Mouse (Mus musculus) midbrain, postnatal 0 days (tissue): Measurements from ENCODE around the gene Lypd6. TPM values are rescaled to one million over a fixed set of nuclear protein-coding genes. Genes with fewer than 3 reads are reported as not detected.

Experiments used
- ATAC-seq: fragments of 200-750 bp; cut with Nextera tagmentation; 2 replicates; pipeline ENCODE4 v1.8.0; 2017; ENCODE audit warnings: moderate number of reproducible peaks, mild to moderate bottlenecking, moderate TSS enrichment, moderate library complexity; ENCODE audit not compliant: low FRiP score
- DNase-seq: peaks from one replicate; pipeline ENCODE4 v3.0.0-alpha.2; 2015; ENCODE audit warnings: low spot score
- H3K27ac ChIP-seq: fragments of 300-500 bp; sonication (generic); 2 replicates; pipeline ENCODE4 v1.5.1; 2014; ENCODE audit warnings: low read depth, mild to moderate bottlenecking, low read length, mixed read lengths
- H3K27me3 ChIP-seq: fragments of 300-500 bp; sonication (generic); 2 replicates; pipeline ENCODE4 v1.6.1; 2014; ENCODE audit warnings: low read length, control low read depth, mixed read lengths; ENCODE audit not compliant: insufficient read depth
- H3K36me3 ChIP-seq: fragments of 300-500 bp; sonication (generic); 2 replicates; pipeline ENCODE4 v1.6.1; 2014; ENCODE audit warnings: low read length, control low read depth, mixed read lengths; ENCODE audit not compliant: insufficient read depth
- H3K4me1 ChIP-seq: fragments of 300-500 bp; sonication (generic); 2 replicates; pipeline ENCODE4 v1.6.1; 2014; ENCODE audit warnings: mild to moderate bottlenecking, control low read depth, antibody characterized with exemption, low read length, mixed read lengths; ENCODE audit not compliant: insufficient read depth
- H3K4me2 ChIP-seq: fragments of 300-500 bp; sonication (generic); 2 replicates; pipeline ENCODE4 v1.6.1; 2014; ENCODE audit warnings: low read depth, mild to moderate bottlenecking, low read length, mixed read lengths; ENCODE audit not compliant: poor library complexity, severe bottlenecking
- H3K4me3 ChIP-seq: fragments of 300-500 bp; sonication (generic); 2 replicates; pipeline ENCODE4 v1.5.1; 2014; ENCODE audit warnings: low read depth, mild to moderate bottlenecking, low read length, moderate library complexity
- H3K9ac ChIP-seq: fragments of 300-500 bp; sonication (generic); replicated peaks from 2 replicates; pipeline ENCODE4 v1.6.1; 2014; ENCODE audit warnings: mild to moderate bottlenecking, low read length, moderate library complexity, mixed read lengths; ENCODE audit not compliant: poor library complexity, severe bottlenecking
- H3K9me3 ChIP-seq: fragments of 300-500 bp; sonication (generic); 2 replicates; pipeline ENCODE4 v1.6.1; 2016; ENCODE audit warnings: low read length, control low read depth
- CTCF ChIP-seq: IDR thresholded peaks from 2 replicates; pipeline ENCODE4 v1.5.1; 2016; ENCODE audit warnings: antibody characterized with exemption, mild to moderate bottlenecking
- WGBS: fragments of 180-500 bp; shearing (Covaris S2); extraction: QIAGEN DNeasy Blood & Tissue Kit; methylation state at CpG from one replicate; pipeline ENCODE4 v1.1.7; 2014; 5-methylcytosine and 5-hydroxymethylcytosine counted together
- polyA plus RNA-seq: library from polyadenylated mRNA; unstranded; fragments of >200 nt; fragmentation: Nextera tagmentation; extraction: Ambion mirVana; gene quantifications from 2 replicates; pipeline ENCODE4 v1.2.1, GENCODE M21; 2015
- total RNA-seq: library from RNA; depleted of rRNA; stranded (reverse); fragments of >200 nt; gene quantifications from 2 replicates; pipeline ENCODE4 v1.2.3, GENCODE M21; 2014

Gene Lypd6
- total and polyA plus RNA-seq, 2 experiments from 2014 or later, result 20.4 to 29.5 TPM

DNA sequence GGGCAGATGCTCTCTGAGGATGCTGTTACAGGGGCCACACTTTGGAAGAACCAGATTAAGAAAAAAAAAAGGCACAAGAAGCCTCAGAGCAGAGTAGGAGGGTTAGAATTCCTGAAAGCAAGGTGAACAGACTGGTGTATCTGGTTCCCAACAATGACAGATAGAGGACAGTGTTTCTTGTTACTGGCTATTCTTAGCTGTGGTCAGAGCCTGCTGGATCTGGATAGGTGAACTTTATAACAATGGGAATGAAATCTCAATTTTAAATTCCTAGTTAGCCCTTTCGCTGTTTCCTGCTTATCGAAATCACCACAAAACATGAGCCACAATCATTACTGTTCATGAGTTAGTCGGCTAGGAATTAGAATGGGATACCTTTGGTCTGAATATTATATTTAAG is 93.8 kb downstream of the Lypd6 start:
- Histone ChIP-seq H3K4me2 (no peak overlapping the region), H3K27me3 (no peaks in the 10 kb centered on the region), H3K4me1 (no peaks in the 10 kb centered on the region), H3K9me3 (no peaks in the 10 kb centered on the region), H3K9ac (no peak overlapping the region), H3K36me3 (no peaks in the 10 kb centered on the region), H3K4me3 (no peak overlapping the region), H3K27ac (no peak overlapping the region)
- no peak for TF ChIP-seq CTCF
- no peak for DNase-seq
- WGBS, result 94% methylated on average over 3 of the region's 3 CpGs
- ATAC-seq, result no peak

GRCm38 (mm10) chr2:50163608-50164007 is 97.4 kb downstream of the Lypd6 start:
- H3K27ac ChIP-seq, result no peak overlapping the region
- H3K4me3 ChIP-seq, result no peak overlapping the region
- WGBS, result 82% methylated on average over 8 of the region's 8 CpGs
- no peak overlapping the region for H3K4me2 ChIP-seq
- ATAC-seq (no peak), DNase-seq (no peak)
- no peaks in the 10 kb centered on the region for H3K9me3 ChIP-seq
- no peaks in the 10 kb centered on the region for H3K4me1 ChIP-seq
- TF ChIP-seq CTCF, result no peak
- no peaks in the 10 kb centered on the region for H3K36me3 ChIP-seq
- H3K9ac ChIP-seq, result no peak overlapping the region
- no peaks in the 10 kb centered on the region for H3K27me3 ChIP-seq

GRCm38 (mm10) chr2:50165277-50165676 is 99.0 kb downstream of the Lypd6 start:
- no peak overlapping the region for H3K4me2 ChIP-seq
- 58% methylated on average over 6 of the region's 6 CpGs for WGBS
- no peak for DNase-seq
- no peaks in the 10 kb centered on the region for H3K4me1 ChIP-seq
- no peaks in the 10 kb centered on the region for H3K36me3 ChIP-seq
- H3K9ac ChIP-seq, result no peak overlapping the region
- no peak overlapping the region for H3K4me3 ChIP-seq
- ATAC-seq, result no peak
- H3K27ac ChIP-seq, result no peak overlapping the region
- H3K9me3 ChIP-seq, result no peaks in the 10 kb centered on the region
- no peak for TF ChIP-seq CTCF
- no peaks in the 10 kb centered on the region for H3K27me3 ChIP-seq

DNA sequence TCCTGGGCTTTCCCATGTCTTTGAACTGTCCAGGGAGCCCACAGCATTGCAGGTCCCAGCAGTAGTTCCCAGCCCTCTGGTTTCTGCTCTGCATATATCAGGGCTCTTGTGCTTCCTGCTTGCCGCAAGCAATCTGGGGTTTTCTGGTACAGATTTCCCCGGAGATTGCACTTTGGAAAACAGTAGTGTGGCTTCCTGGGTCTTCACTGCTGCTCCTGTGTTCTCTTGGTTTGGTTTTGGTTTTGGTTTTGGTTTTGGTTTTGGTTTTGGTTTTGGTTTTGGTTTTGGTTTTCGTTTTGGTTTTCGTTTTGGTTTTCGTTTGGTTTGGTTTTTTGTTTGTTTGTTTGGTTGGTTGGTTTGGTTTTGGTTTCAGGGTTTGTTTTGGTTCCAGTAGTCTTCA is 99.9 kb downstream of the Lypd6 start:
- no peak for ATAC-seq
- Histone ChIP-seq H3K9ac (no peak overlapping the region), H3K4me1 (no peaks in the 10 kb centered on the region), H3K27ac (no peak overlapping the region), H3K36me3 (no peaks in the 10 kb centered on the region), H3K4me3 (no peak overlapping the region), H3K9me3 (no peaks in the 10 kb centered on the region), H3K27me3 (no peaks in the 10 kb centered on the region), H3K4me2 (no peak overlapping the region)
- WGBS, result 75% methylated on average over 5 of the region's 5 CpGs
- no peak for DNase-seq
- no peak for TF ChIP-seq CTCF

DNA sequence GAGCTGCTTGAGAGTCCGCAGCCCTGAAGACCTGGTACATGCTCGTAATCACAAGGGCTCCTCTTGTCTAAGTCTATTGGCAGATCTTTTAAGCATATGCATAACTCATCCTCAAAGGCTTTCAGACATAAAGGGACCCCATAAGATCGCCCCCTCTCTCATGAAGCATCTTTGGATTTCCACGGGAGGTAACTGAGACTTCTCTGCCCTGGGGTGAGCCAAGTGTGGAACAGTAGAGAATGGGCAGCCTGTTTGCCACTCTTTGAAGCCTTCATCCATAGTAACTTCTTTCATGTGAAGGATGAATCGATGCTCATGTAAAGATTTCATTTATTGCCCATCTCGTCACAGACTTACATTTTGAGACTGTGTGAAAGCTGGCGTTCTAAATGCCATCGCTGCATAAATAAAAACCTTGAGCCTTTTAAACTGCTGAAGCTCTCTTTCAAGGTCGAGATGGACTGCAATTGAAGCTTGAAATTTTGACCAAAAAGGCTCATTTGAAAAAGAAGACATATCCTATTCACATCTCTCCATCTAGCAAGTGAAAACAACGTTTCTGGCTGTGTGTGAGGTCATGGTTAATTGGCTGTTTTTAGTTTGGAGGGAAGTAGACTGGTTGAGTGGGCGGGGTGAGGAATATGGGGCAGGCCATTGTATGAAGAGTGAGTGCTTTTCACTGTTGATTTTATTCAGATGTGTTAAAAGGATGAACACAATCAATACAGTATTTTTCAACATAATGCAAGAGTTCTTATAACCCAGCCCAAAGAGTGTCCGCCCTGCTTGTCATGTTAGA is 107.7 kb downstream of the Lypd6 start:
- no peaks in the 10 kb centered on the region for H3K9me3 ChIP-seq
- 63% methylated on average over 12 of the region's 12 CpGs for WGBS
- TF ChIP-seq CTCF, result no peak
- H3K9ac ChIP-seq, result no peak overlapping the region
- H3K27me3 ChIP-seq, result no peaks in the 10 kb centered on the region
- H3K4me1 ChIP-seq, result no peaks in the 10 kb centered on the region
- H3K4me3 ChIP-seq, result no peak overlapping the region
- H3K4me2 ChIP-seq, result no peak overlapping the region
- no peak overlapping the region for H3K27ac ChIP-seq
- no peak for DNase-seq
- ATAC-seq, result no peak
- no peaks in the 10 kb centered on the region for H3K36me3 ChIP-seq

- WGBS, result 60% methylated on average over 4 of the region's 4 CpGs
- H3K4me2 ChIP-seq, result no peak overlapping the region
- no peak overlapping the region for H3K27ac ChIP-seq
- no peak overlapping the region for H3K4me3 ChIP-seq
- DNase-seq (no peak), ATAC-seq (no peak)
- no peaks in the 10 kb centered on the region for H3K27me3 ChIP-seq
- H3K36me3 ChIP-seq, result no peaks in the 10 kb centered on the region
- H3K4me1 ChIP-seq, result no peaks in the 10 kb centered on the region
- H3K9ac ChIP-seq, result no peak overlapping the region
- H3K9me3 ChIP-seq, result no peaks in the 10 kb centered on the region
- no peak for TF ChIP-seq CTCF
These were observed 109.5 kb downstream of the Lypd6 start for GRCm38 (mm10) chr2:50175709-50176108.
